Mouse (Mus musculus): ENCODE results near the gene 4931422A03Rik.

Gene 4931422A03Rik

DNA sequence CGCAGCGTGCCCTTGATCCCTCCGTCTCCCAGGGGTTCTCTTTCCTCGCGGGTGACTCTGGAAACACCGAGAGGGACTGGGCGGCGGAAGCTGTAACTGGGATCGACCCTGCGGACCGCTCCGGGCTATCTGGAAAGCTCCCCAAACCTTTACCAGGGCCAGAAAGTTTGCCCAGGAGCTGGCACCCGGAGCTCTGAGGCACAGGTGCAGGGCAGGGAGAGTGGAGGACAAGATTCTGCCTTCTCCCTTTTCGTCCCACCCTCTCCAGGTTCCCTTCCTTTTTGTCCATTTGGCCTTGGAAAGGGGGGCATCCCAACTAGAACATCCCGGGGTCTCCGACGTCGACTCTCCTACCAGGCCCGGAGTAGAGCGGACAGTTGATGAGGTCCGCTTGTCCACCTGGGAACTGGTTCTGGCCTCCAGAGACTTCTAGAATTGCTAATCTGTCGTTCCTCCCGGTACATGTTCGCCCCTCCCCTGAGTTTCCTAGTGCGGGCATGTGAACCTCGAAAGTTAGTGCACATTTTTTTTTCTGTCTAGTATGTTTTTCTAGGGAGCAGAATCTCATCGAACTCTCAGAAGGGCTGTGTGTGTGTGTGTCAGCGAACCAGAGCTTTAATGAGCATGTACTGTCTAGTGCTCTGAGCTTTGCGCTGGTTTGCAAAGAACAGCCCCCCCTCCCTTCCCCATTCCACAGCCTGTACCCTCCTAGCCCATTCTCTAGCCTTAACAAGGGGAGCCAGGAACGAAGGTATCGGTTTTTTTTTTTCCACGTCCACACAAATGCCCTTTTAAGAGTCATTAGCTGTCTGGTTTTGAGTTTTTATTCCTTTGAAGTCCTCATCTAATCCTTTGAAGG, 57.1 kb downstream of the 4931422A03Rik start:
- ATAC-seq (ENCODE audit: insufficient number of reproducible peaks, low FRiP score, low TSS enrichment), result 0 out of 2 replicates have a peak, but pooled peaks have one; percentile 21

DNA sequence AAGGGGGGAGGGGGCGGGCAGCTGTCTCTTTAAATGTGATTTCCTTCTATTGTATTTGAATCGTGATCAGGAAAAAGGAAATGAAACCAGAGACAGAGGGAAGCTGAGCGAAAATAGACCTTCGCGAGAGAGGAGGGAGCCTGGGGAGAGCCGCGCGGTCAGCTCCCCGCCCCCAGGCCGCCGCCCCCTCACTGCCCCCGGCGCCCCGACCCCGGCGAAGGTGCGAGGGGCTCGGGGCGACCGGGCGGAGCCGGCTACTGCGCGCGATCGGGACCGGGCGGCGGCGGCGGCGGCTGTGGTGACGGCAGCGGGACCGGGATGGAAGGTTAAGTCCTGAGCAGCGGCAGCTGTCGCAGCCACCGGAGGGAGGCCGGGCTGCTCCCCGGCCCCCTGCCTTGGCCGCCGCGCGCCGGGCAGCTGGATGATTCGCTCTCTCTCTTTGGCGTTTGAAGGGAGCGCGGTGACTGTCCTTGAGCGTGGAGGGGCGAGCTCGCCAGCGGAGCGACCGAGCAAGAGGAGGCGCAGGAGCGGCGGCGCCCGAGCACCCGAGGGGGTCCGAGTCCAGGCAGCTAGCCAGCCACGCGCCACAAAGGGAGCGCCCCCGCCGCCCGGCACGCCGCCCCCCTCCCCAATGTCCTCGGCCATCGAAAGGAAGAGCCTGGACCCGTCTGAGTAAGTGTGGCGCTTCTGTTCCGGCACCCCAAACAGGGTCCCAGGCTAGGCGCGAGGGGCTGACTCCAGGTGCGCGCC, 57.9 kb downstream of the 4931422A03Rik start:
- ATAC-seq (ENCODE audit: insufficient number of reproducible peaks, low FRiP score, low TSS enrichment), result peak; percentile 31

- ATAC-seq (ENCODE audit: insufficient number of reproducible peaks, low FRiP score, low TSS enrichment), result peak; percentile 84
Measured at GRCm38 (mm10) chr2:103969437-103970040, 58.6 kb downstream of the 4931422A03Rik start.

- no peak for ATAC-seq (ENCODE audit: insufficient number of reproducible peaks, low FRiP score, low TSS enrichment)
Measured at GRCm38 (mm10) chr2:103968919-103969436, 59.2 kb downstream of the 4931422A03Rik start.

DNA sequence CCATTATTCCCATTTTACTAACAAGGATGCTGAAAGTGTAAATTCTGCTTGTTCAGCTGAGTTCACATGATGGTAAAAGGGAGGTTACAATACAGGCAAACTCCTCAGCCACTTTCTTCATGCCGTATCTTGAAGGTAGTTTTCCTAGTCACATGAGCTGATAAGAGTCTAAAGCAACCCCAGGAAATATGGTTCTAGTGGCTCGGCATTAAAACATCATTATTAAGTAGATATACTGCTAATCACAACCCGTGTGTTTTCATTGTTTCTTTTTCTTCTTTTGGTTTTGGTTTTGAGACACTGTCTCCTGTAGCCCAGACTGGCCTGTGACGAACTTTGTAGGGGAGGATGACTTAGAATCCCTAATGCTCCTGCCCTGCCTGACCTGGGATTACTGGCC, 60.0 kb downstream of the 4931422A03Rik start:
- no peak for ATAC-seq (ENCODE audit: insufficient number of reproducible peaks, low FRiP score, low TSS enrichment)

GRCm38 (mm10) chr2:103965391-103965790, 62.8 kb downstream of the 4931422A03Rik start:
- ATAC-seq (ENCODE audit: insufficient number of reproducible peaks, low FRiP score, low TSS enrichment), result no peak

GRCm38 (mm10) chr2:103962349-103962748, 65.8 kb downstream of the 4931422A03Rik start:
- ATAC-seq (ENCODE audit: insufficient number of reproducible peaks, low FRiP score, low TSS enrichment), result no peak

DNA sequence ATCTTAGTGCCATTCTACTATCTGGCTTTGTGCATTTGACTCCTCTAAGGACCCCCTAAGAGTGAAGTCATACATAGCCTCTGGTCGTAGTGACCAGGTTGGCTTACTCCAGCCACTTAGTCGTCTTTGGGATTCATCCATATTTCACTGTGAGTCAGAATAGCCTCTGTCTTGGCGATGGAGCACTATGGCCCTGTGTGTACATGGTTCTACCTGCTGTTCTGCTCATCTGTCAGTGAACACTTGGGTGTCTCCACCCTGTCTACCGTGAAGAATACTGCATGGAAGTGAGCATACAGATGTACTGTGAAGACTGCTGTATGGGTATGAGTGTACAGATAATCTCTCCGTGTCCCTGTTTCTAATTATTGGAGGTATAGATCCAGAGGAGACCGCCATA, 68.6 kb downstream of the 4931422A03Rik start:
- no peak for ATAC-seq (ENCODE audit: insufficient number of reproducible peaks, low FRiP score, low TSS enrichment)

GRCm38 (mm10) chr2:103959066-103959465, 69.1 kb downstream of the 4931422A03Rik start:
- no peak for ATAC-seq (ENCODE audit: insufficient number of reproducible peaks, low FRiP score, low TSS enrichment)

DNA sequence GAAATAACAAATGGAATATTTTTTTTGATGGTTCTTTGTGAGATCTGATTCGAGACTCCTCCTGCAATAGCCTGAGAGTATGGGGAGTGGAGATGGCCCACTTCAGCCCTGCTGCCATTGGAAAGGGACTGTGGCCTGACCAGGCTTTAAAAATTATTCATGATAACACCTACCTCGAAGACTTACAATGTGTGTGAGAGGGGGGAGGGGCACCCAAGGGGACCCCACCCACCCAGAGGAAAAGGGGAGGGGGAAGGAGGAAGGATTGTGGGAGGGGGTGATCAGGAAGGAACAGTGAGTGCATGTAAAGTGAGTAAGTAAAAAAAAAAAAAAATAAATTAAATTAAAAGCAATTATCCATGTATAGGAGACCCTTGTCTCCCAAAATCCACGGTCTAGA, 69.5 kb downstream of the 4931422A03Rik start:
- ATAC-seq (ENCODE audit: insufficient number of reproducible peaks, low FRiP score, low TSS enrichment), result no peak

DNA sequence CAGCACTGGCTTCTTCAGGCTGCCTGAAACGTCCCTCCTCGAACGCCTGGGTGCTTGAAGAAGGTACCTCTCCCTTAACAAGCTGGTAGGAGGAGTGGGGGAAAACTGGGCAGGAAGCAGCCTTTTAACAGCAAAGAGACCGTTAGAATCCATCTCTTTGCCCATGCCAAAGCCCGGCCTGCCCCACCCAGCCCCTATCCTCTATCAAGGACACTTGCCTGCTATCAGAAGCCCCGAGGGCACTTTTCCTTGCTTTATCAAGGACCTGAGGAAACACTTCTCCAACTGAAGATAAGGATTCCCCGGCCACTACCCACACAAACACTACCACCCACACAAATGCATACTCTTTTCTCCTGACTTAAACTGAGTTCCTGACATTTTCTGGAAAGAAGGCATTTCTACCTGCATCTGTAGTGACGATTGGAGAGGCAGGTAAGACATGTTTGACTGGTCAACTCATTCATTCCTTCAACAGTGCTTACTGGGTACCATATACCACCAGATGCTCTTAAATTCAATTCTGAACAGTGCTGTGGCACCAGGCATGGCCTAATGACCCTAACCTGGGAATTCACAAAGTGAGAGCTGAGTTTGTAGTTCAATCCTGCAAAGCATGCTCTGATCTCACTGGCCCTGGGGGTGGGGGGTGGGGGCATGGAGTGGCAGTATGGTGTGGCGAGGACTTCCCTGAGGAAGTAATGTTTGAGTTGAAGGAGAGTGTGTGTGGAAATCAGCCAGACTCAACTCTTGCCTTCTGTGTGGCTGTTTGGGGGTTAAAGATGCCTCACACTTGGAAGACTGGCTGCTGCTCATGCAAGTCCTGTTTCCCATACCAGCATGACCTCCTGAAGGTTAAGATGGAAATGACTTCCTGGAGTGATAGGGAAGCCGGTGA, 70.3 kb downstream of the 4931422A03Rik start, which contains the start of gene Lmo2:
Lmo2 (plus strand) TSS at position 338 of the 898 bp plus-strand sequence.
- ATAC-seq (ENCODE audit: insufficient number of reproducible peaks, low FRiP score, low TSS enrichment), result no peak

DNA sequence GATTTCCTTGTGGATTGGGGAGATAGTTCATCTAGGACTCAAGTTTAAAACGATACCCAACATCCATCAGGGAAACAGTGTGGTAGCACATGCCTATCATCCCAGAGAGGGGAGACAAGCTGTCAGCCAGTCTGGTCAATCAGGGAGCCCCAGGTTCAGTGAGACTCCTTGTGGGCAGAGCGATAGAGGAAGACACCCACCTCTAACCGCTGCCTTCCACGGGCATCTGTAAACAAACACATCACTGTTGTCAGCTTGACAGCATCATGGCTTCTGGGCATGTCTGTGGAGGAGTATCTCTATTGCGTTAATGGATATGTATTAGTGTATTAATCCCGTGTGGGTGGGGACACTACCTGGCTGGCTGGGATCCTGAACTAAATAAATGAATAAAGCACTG, 71.3 kb downstream of the 4931422A03Rik start:
- no peak for ATAC-seq (ENCODE audit: insufficient number of reproducible peaks, low FRiP score, low TSS enrichment)

DNA sequence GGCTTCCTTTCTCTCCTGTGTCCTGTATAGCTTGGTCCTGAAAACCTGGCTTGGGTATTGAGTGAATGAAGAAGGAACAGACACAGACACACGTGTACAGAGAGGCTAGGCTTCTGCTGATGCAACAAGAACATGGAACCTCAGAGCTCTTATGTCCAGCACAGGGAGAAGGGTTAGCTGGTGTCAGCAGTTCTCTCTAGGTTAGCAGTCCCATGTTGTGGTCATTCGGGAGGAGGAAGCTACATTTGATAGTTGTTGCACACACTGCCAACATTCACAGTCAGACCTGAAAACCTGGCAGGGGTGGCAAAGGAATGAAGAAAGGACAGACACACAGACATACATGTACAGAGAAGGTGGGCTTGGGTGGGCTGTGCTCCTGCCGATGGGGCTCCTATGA, 72.4 kb downstream of the 4931422A03Rik start:
- no peak for ATAC-seq (ENCODE audit: insufficient number of reproducible peaks, low FRiP score, low TSS enrichment)

GRCm38 (mm10) chr2:103953050-103953835, 74.9 kb downstream of the 4931422A03Rik start:
- ATAC-seq (ENCODE audit: insufficient number of reproducible peaks, low FRiP score, low TSS enrichment), result no peak

DNA sequence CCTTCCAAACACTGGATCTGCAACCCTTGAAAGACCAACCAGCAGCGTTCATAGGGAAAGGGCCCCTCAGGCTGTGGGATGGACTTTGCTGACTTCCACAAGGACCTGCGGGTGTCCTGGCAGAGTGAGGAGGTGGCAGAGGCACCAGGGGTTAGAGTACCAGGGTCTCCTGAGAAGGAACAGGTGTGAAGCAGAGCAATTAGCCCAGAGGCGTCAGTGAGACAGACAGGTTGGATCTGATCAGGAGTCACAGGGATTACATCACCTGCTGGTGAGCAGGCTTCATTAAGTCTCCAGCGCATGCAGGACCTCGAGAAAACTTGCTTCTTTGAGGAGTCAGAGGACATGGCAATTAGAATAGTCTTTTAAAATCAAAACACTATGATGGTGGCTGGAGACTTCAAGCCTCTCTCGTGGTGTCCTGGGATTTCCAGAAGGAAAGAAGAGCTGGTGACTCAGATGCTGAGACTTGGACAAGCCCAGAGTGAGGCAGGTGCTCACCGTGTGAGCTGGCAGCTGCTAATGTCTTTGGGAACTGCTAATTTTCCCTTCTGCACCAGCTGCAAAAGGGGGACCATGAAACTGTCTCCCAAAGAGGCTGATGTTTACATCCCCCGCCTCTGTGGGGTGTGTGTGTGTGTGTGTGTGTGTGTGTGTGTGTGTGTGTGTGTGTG, 80.0 kb downstream of the 4931422A03Rik start:
- no peak for ATAC-seq (ENCODE audit: insufficient number of reproducible peaks, low FRiP score, low TSS enrichment)

GRCm38 (mm10) chr2:103946892-103947291, 81.3 kb downstream of the 4931422A03Rik start:
- no peak for ATAC-seq (ENCODE audit: insufficient number of reproducible peaks, low FRiP score, low TSS enrichment)

GRCm38 (mm10) chr2:103945571-103946092, 82.5 kb downstream of the 4931422A03Rik start:
- no peak for ATAC-seq (ENCODE audit: insufficient number of reproducible peaks, low FRiP score, low TSS enrichment)

GRCm38 (mm10) chr2:103944859-103945258, 83.3 kb downstream of the 4931422A03Rik start:
- no peak for ATAC-seq (ENCODE audit: insufficient number of reproducible peaks, low FRiP score, low TSS enrichment)

Measured in cerebellum, adult (tissue).